Mouse (Mus musculus) CH12.LX (cell line): ENCODE data around the gene Tmem167.

Experiments
- BHLHE40 ChIP-seq: IDR thresholded peaks from 2 replicates; pipeline ENCODE4 v1.6.1; 2011; ENCODE audit warnings: mild to moderate bottlenecking, low read depth, low read length, improper control_type of control experiment
- CTCF ChIP-seq, 2 experiments: IDR thresholded peaks in 1 of 2; conservative IDR thresholded peaks in 1 of 2; 2 replicates each; pipeline ENCODE4 v1.5.1; 2011 to 2012; ENCODE audit warnings: low read depth in 2 of 2, low read length in 2 of 2, improper control_type of control experiment in 1 of 2, inconsistent platforms in 1 of 2, mild to moderate bottlenecking in 1 of 2, moderate library complexity in 1 of 2
- MAFK ChIP-seq: IDR thresholded peaks from 2 replicates; pipeline ENCODE4 v1.6.1; 2011; ENCODE audit warnings: low read length, improper control_type of control experiment; ENCODE audit not compliant: insufficient replicate concordance
- POLR2AphosphoS2 ChIP-seq: IDR thresholded peaks from 2 replicates; pipeline ENCODE4 v1.6.1; 2011; ENCODE audit warnings: low read depth, low read length, improper control_type of control experiment
- UBTF ChIP-seq: IDR thresholded peaks from 2 replicates; pipeline ENCODE4 v1.6.1; 2012; ENCODE audit warnings: low read depth, mild to moderate bottlenecking, inconsistent platforms, low read length, improper control_type of control experiment, moderate library complexity
- ZC3H11A ChIP-seq: IDR thresholded peaks from 2 replicates; pipeline ENCODE4 v1.6.1; 2012; ENCODE audit warnings: low read depth, mild to moderate bottlenecking, inconsistent platforms, low read length, improper control_type of control experiment
- ZKSCAN1 ChIP-seq: IDR thresholded peaks from 2 replicates; pipeline ENCODE4 v1.6.1; 2012; ENCODE audit warnings: low read depth, inconsistent platforms, low read length, improper control_type of control experiment, borderline replicate concordance

GRCm38 (mm10) chr13:90106139-90106538 lies 17.2 kb downstream of the Tmem167 start:
- no peak for TF ChIP-seq CTCF (conservative IDR thresholded peaks at IDR 0.05 in 1 of 2, IDR thresholded peaks at IDR 0.05 in 1 of 2; ENCODE audit: low read depth in 2 of 2, low read length in 2 of 2)
- no peak for TF ChIP-seq BHLHE40
- no peak for TF ChIP-seq ZC3H11A
- TF ChIP-seq POLR2AphosphoS2: no peak
- TF ChIP-seq ZKSCAN1: no peak
- no peak for TF ChIP-seq MAFK
- no peak for TF ChIP-seq UBTF
